Mouse (Mus musculus) liver, embryonic 14.5 days (tissue): ENCODE results near the gene Tekt4.

ENCODE experiments used
- CTCF ChIP-seq: IDR thresholded peaks from 2 replicates; pipeline ENCODE4 v1.5.1; 2016; ENCODE audit warnings: antibody characterized with exemption, low read depth, control low read depth
- EP300 ChIP-seq: IDR thresholded peaks from 2 replicates; pipeline ENCODE4 v1.6.1; 2016; ENCODE audit warnings: antibody characterized with exemption, low read depth

DNA sequence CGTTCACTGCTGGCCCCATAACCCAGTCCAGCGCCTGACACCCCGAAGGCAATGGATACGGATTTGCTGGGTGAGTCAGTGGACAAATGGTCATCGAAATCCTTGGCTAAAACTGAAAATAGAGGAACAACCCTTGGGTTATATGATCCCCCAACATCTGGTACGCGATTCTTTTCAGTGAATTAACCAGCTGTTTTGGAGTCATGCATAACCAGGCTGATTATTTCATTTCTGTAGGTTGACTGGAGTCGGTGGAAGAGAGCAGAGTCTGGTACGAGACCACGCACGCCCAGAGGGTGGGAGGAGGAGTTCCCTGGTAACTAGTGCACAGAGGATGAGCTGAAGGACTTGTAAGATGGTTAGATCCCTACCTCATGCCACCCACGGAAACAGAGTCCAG lies 67.7 kb downstream of the Tekt4 start:
- no peak for TF ChIP-seq CTCF
- no peak for TF ChIP-seq EP300
